Mouse (Mus musculus) gastrocnemius, adult 2 months (tissue): ENCODE measurements at regions not wholly inside any gene's neighbourhood (a gene's known extent, or its start where the extent isn't known, plus 50 kb on each side); places are given as distances from the start of the nearest gene placed in this dataset.

ENCODE experiments used
- DNase-seq: peaks from one replicate; pipeline ENCODE4 v3.0.0; 2022
- H3K27ac ChIP-seq: fragments of 200-600 bp; 2 replicates; pipeline ENCODE4 v1.8.1; 2022; ENCODE audit warnings: mild to moderate bottlenecking
- H3K4me3 ChIP-seq: fragments of 200-600 bp; 2 replicates; pipeline ENCODE4 v1.8.1; 2022; ENCODE audit warnings: mild to moderate bottlenecking, moderate library complexity
- CTCF ChIP-seq: fragments of 200-600 bp; IDR thresholded peaks from 2 replicates; pipeline ENCODE4 v1.8.1; 2022; ENCODE audit warnings: antibody characterized with exemption, mild to moderate bottlenecking, moderate library complexity
- intact Hi-C: fragments of 180-260 bp; cut with DNase I; formaldehyde crosslinking; loops from one replicate; pipeline ENCODE4 v1.15.1; 2025

- H3K4me3 ChIP-seq, result no peak overlapping the region
Observed at GRCm38 (mm10) chr1:137919739-137920563, 255.6 kb downstream of the Ptprc start.

GRCm38 (mm10) chr1:137917449-137917848 lies 258.1 kb downstream of the Ptprc start:
- intact Hi-C loops, result no loop called here
- no peak for TF ChIP-seq CTCF
- DNase-seq, result no peak
- H3K4me3 ChIP-seq, result no peak overlapping the region
- H3K27ac ChIP-seq, result no peak overlapping the region

More at GRCm38 (mm10) chr1:137919739-137920563, 255.6 kb downstream of the Ptprc start:
- H3K27ac ChIP-seq, result no peak overlapping the region
- intact Hi-C loops, result no loop called here
- no peak for DNase-seq
- TF ChIP-seq CTCF, result no peak

GRCm38 (mm10) chr1:137906883-137907282 lies 268.6 kb downstream of the Ptprc start:
- Histone ChIP-seq H3K27ac (no peak overlapping the region), H3K4me3 (no peak overlapping the region)
- no peak for DNase-seq
- intact Hi-C loops, result no loop called here
- no peak for TF ChIP-seq CTCF

- H3K4me3 ChIP-seq, result no peak overlapping the region
Observed at GRCm38 (mm10) chr1:137906477-137906876, 269.0 kb downstream of the Ptprc start.

GRCm38 (mm10) chr1:137905566-137905965 lies 269.9 kb downstream of the Ptprc start:
- no peak for TF ChIP-seq CTCF
- no peak overlapping the region for H3K27ac ChIP-seq

More at GRCm38 (mm10) chr1:137906477-137906876, 269.0 kb downstream of the Ptprc start:
- H3K27ac ChIP-seq, result no peak overlapping the region
- intact Hi-C loops, result no loop called here
- TF ChIP-seq CTCF, result no peak
- no peak for DNase-seq

GRCm38 (mm10) chr1:137903351-137903750 lies 272.2 kb downstream of the Ptprc start:
- no peak overlapping the region for H3K4me3 ChIP-seq

More at GRCm38 (mm10) chr1:137905566-137905965, 269.9 kb downstream of the Ptprc start:
- intact Hi-C loops, result no loop called here
- DNase-seq, result no peak
- H3K4me3 ChIP-seq, result no peak overlapping the region

GRCm38 (mm10) chr1:137902859-137903258 lies 272.6 kb downstream of the Ptprc start:
- intact Hi-C loops, result no loop called here

More at GRCm38 (mm10) chr1:137903351-137903750, 272.2 kb downstream of the Ptprc start:
- no peak for TF ChIP-seq CTCF
- intact Hi-C loops, result no loop called here
- DNase-seq, result no peak
- H3K27ac ChIP-seq, result no peak overlapping the region

GRCm38 (mm10) chr1:137901996-137902395 lies 273.5 kb downstream of the Ptprc start:
- intact Hi-C loops, result no loop called here
- DNase-seq, result no peak
- Histone ChIP-seq H3K27ac (no peak overlapping the region), H3K4me3 (no peak overlapping the region)
- no peak for TF ChIP-seq CTCF

More at GRCm38 (mm10) chr1:137902859-137903258, 272.6 kb downstream of the Ptprc start:
- DNase-seq, result no peak
- no peak overlapping the region for H3K4me3 ChIP-seq
- TF ChIP-seq CTCF, result no peak
- H3K27ac ChIP-seq, result peak overlapping the region; percentile 24; the same call in 1 of the 2 replicates

- intact Hi-C loops, result no loop called here
- Histone ChIP-seq H3K27ac (peak overlapping the region; percentile 83), H3K4me3 (peak overlapping the region; percentile 80)
- TF ChIP-seq CTCF, result no peak
- no peak for DNase-seq
Observed at GRCm38 (mm10) chr1:137901211-137901610, 274.3 kb downstream of the Ptprc start.

- no peak for TF ChIP-seq CTCF
- intact Hi-C loops, result no loop called here
- Histone ChIP-seq H3K4me3 (peak overlapping the region; percentile 80), H3K27ac (peak overlapping the region; percentile 83)
- DNase-seq, result no peak
Observed at GRCm38 (mm10) chr1:137900621-137901071, 274.9 kb downstream of the Ptprc start.

GRCm38 (mm10) chr1:137899916-137900601 lies 275.4 kb downstream of the Ptprc start:
- TF ChIP-seq CTCF, result no peak
- intact Hi-C loops, result loop anchor here (10.0 kb wide), 2 partner anchors 145 to 245 kb away; no protein-coding TSS in a partner anchor
- peak; percentile 27 for DNase-seq
- Histone ChIP-seq H3K27ac (peak overlapping the region; percentile 83), H3K4me3 (peak overlapping the region; percentile 80)

- intact Hi-C loops, result loop anchor here (10.0 kb wide), 2 partner anchors 145 to 245 kb away; no protein-coding TSS in a partner anchor
- Histone ChIP-seq H3K27ac (peak overlapping the region; percentile 83), H3K4me3 (peak overlapping the region; percentile 80)
- no peak for TF ChIP-seq CTCF
- no peak for DNase-seq
Observed at GRCm38 (mm10) chr1:137899305-137899704, 276.2 kb downstream of the Ptprc start.

- intact Hi-C loops, result loop anchor here (10.0 kb wide), 2 partner anchors 146 to 244 kb away; no protein-coding TSS in a partner anchor
- Histone ChIP-seq H3K4me3 (peak overlapping the region; percentile 80), H3K27ac (peak overlapping the region; percentile 83)
- TF ChIP-seq CTCF, result no peak
- DNase-seq, result no peak
Observed at GRCm38 (mm10) chr1:137898891-137899290, 276.6 kb downstream of the Ptprc start.
